Mouse (Mus musculus): Measurements from ENCODE around the gene S100a14. TPM values are rescaled to one million over a fixed set of nuclear protein-coding genes. Genes with fewer than 3 reads are reported as not detected.

S100a14 gene
- polyA plus RNA-seq, 1 experiment = not detected

DNA sequence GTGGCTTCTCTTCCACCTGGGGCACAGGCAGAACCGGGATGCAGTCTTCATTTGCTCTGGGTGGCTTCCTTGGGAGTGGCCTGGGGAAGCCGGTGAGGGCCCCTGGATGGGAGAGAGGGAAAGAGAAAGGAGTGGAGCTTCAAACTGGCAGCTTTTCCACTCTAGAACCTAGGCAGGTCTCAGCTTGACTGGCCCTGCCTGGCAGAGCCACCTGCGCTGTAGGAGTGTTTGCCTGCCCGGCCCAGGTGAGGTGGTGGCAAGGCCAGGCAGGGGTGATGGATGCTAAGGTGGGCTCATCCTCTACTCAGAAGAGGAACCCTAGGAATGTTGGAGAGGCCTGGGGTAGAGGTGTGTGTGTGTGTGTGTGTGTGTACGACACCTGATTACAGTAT is 11.2 kb downstream of the S100a14 start:
- no peak for TF ChIP-seq POLR2A (IDR thresholded peaks at IDR 0.05; ENCODE audit: low read depth, low read length)
- TF ChIP-seq CTCF (IDR thresholded peaks at IDR 0.05; ENCODE audit: borderline replicate concordance, insufficient read depth, low read length) = no peak
- no peak overlapping the region for H3K27ac ChIP-seq (ENCODE audit: insufficient read depth, low read length)
- no peak overlapping the region for H3K4me3 ChIP-seq (ENCODE audit: insufficient read depth, low read length)
- H3K4me1 ChIP-seq (ENCODE audit: control insufficient read depth, insufficient read depth, low read length) = no peaks in the 10 kb centered on the region

DNA sequence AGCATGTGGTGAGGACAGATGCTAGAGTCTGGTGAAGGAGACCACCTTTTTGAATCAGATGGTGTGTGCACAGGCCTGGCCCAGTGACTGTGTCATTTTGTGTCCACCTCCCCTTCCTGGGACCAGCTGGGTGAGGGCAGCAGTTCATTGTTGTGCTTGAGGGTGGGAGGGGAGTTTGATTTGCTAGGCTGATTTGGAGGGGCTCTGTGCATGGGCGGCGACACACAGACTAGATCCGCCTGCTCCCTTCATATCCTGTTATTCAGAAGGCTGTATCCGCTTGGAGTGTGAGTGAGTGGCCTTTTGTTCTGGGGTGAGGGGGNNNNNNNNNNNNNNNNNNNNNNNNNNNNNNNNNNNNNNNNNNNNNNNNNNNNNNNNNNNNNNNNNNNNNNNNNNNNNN is 14.2 kb downstream of the S100a14 start:
- TF ChIP-seq POLR2A (IDR thresholded peaks at IDR 0.05; ENCODE audit: low read depth, low read length) (no peak), CTCF (IDR thresholded peaks at IDR 0.05; ENCODE audit: borderline replicate concordance, insufficient read depth, low read length) (no peak)
- H3K4me1 ChIP-seq (ENCODE audit: control insufficient read depth, insufficient read depth, low read length) = no peaks in the 10 kb centered on the region
- no peak overlapping the region for H3K27ac ChIP-seq (ENCODE audit: insufficient read depth, low read length)
- H3K4me3 ChIP-seq (ENCODE audit: insufficient read depth, low read length) = no peak overlapping the region

DNA sequence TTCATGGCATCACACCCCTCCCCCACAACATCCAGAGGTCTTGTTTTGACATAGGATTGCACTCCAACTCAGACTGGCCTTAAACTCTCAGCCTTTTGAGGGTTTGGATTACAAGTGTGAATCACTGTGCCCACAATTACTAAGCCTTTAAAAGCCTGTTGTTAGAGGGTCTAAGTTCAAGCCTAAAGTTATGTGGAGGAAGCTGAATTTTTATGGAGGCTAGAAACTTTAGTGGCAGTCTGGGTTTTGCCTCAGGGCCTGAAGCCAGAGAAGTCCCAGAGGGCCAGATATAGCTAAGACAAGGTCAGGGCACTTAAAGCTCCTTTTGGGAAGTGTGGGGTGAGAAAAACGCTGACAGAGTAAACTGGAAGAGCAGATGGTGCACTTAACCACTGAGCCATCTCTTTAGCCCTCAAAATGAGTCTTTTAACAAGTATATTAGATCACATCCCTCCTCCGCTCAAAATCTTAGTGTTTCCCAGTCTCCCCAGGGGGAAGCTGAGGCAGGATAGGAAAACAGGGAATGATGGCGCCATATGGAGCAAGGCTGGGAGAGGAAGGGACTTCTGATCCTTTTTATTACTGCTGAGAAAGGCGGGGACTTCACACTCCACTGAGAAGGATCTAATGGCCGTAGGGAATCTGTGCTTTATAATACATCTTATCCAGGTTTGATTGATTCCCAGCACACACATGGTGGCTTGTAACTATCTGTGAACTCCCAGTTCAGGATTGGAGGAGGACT is 23.2 kb downstream of the S100a14 start:
- Histone ChIP-seq H3K27ac (ENCODE audit: insufficient read depth, low read length) (peak overlapping the region; percentile 81), H3K4me3 (ENCODE audit: insufficient read depth, low read length) (no peak overlapping the region), H3K4me1 (ENCODE audit: control insufficient read depth, insufficient read depth, low read length) (peaks cover 9% of the 10 kb centered on the region)
- no peak for TF ChIP-seq POLR2A (IDR thresholded peaks at IDR 0.05; ENCODE audit: low read depth, low read length)
- TF ChIP-seq CTCF (IDR thresholded peaks at IDR 0.05; ENCODE audit: borderline replicate concordance, insufficient read depth, low read length) = no peak

DNA sequence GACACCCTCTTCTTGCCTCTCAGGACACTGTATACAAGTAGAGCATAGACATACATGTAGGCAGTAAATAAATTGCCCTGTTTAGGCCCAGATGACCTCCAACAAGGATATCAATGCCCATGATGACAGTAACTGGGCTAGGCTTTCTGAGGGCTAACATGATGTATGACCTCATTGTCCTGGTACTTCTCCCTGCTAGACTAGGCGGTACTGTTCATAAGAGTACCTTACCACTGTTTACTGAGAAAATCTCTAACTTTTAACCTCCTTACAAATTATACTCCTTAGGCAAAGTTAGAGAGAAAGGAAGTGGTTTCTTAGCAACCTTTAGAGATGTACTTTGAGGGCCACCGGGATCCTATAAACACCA is 23.8 kb downstream of the S100a14 start:
- Histone ChIP-seq H3K27ac (ENCODE audit: insufficient read depth, low read length) (peak overlapping the region; percentile 81), H3K4me1 (ENCODE audit: control insufficient read depth, insufficient read depth, low read length) (peaks cover 9% of the 10 kb centered on the region), H3K4me3 (ENCODE audit: insufficient read depth, low read length) (no peak overlapping the region)
- TF ChIP-seq POLR2A (IDR thresholded peaks at IDR 0.05; ENCODE audit: low read depth, low read length) (no peak), CTCF (IDR thresholded peaks at IDR 0.05; ENCODE audit: borderline replicate concordance, insufficient read depth, low read length) (no peak)

DNA sequence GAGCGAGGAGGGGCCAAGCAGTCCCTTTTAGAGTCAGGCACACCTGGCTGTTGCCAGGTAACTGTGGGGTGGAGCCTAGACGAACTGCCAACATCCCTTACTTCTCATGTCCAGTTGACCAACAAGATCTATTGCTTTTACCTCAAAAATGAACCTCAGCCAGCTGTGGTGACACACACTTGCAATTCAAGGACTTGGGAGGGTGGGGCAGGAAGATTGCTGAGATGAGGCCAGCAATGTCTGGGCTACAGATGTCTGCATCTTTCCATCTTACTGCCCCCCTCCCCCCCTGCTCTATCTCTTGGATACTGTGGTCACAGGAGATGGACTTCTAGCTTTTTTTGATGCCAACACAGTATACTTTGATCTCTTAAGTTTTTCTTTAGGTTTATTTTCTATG is 25.6 kb downstream of the S100a14 start:
- no peak overlapping the region for H3K4me3 ChIP-seq (ENCODE audit: insufficient read depth, low read length)
- H3K27ac ChIP-seq (ENCODE audit: insufficient read depth, low read length) = no peak overlapping the region
- TF ChIP-seq CTCF (IDR thresholded peaks at IDR 0.05; ENCODE audit: borderline replicate concordance, insufficient read depth, low read length) (no peak), POLR2A (IDR thresholded peaks at IDR 0.05; ENCODE audit: low read depth, low read length) (no peak)
- peaks cover 9% of the 10 kb centered on the region for H3K4me1 ChIP-seq (ENCODE audit: control insufficient read depth, insufficient read depth, low read length)

DNA sequence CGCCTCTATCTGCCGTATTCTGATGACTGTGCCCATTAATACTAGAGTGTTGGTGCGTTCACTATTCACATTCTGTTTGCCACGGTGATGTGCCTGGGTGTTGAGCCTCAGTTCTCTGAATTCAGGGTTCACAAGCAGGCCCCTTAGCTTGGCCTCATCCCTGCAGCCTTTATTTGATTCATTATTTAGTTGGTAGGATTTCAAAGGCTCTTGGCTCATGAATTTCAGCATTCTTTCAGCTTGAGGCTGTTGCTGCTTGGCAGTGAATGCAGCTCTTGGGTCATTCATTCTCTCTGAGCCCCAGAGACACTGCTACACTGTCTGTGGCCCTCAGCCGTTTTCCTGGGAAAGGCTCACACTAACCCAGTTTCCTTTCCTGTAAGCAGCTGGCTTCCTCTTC is 29.3 kb downstream of the S100a14 start:
- TF ChIP-seq POLR2A (IDR thresholded peaks at IDR 0.05; ENCODE audit: low read depth, low read length) (no peak), CTCF (IDR thresholded peaks at IDR 0.05; ENCODE audit: borderline replicate concordance, insufficient read depth, low read length) (no peak)
- Histone ChIP-seq H3K27ac (ENCODE audit: insufficient read depth, low read length) (peak overlapping the region; percentile 72; the same call in 1 of the 2 replicates), H3K4me1 (ENCODE audit: control insufficient read depth, insufficient read depth, low read length) (no peaks in the 10 kb centered on the region), H3K4me3 (ENCODE audit: insufficient read depth, low read length) (no peak overlapping the region)

DNA sequence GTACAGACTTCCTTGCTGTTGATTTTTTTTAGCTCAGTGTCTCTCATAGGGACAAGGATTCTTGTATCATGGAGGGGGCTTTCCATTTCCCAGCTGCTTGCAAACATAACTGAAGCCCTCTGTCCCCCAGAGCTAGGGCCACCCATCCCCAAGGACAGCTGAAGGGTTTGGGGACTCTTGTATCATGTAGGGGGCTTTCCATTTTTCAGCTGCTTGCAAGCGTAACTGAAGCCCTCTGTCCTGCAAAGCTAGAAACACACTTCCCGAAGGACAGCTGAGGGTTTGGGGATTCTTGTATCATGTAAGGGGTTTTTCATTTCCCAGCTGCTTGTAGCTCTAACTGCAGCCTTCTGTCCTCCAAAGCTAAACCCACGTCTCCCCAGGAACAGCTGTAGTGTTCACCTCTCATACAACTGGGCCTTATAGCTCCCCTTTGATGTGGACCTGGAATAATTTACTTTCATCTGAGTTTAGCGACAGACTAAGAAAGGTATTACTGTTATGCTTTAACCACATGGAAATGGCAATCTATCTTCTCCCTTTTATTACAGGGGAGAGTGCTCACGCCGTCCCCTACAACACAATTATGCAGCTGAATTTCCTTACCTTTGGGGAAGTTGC is 33.5 kb downstream of the S100a14 start, which contains the start of gene S100a3:
TSS of gene S100a3 (plus strand) at position 571 of the 621 bp plus-strand sequence.
- TF ChIP-seq CTCF (IDR thresholded peaks at IDR 0.05; ENCODE audit: borderline replicate concordance, insufficient read depth, low read length) = no peak
- TF ChIP-seq POLR2A (IDR thresholded peaks at IDR 0.05; ENCODE audit: low read depth, low read length) = no peak
- Histone ChIP-seq H3K27ac (ENCODE audit: insufficient read depth, low read length) (no peak within 1 kb of the TSS), H3K4me3 (ENCODE audit: insufficient read depth, low read length) (no peak within 1 kb of the TSS), H3K4me1 (ENCODE audit: control insufficient read depth, insufficient read depth, low read length) (no peaks in the 10 kb centered on the region)

DNA sequence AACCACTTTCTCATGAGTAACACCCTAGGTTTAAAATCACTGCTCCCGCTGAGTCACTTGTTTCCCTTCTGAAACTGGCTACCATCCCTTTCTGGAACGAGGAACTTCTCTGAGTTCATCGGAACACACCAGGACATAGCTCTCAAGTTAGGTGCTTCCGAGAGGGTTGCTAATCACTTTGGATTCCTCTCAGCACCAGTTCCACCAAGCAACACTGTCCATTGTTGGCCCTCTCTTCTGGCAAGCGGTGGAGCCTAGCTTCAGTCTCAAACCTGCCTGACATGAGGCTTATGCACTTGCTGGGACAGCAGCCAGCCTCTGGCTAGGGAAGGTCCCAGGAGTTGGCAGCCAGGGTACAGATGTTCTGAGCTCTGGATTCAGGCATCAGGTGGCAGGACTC is 48.0 kb downstream of the S100a14 start:
- TF ChIP-seq CTCF (IDR thresholded peaks at IDR 0.05; ENCODE audit: borderline replicate concordance, insufficient read depth, low read length) (no peak), POLR2A (IDR thresholded peaks at IDR 0.05; ENCODE audit: low read depth, low read length) (no peak)
- H3K4me3 ChIP-seq (ENCODE audit: insufficient read depth, low read length) = no peak overlapping the region
- peak overlapping the region; percentile 49 for H3K27ac ChIP-seq (ENCODE audit: insufficient read depth, low read length)
- H3K4me1 ChIP-seq (ENCODE audit: control insufficient read depth, insufficient read depth, low read length) = peaks cover 9% of the 10 kb centered on the region

DNA sequence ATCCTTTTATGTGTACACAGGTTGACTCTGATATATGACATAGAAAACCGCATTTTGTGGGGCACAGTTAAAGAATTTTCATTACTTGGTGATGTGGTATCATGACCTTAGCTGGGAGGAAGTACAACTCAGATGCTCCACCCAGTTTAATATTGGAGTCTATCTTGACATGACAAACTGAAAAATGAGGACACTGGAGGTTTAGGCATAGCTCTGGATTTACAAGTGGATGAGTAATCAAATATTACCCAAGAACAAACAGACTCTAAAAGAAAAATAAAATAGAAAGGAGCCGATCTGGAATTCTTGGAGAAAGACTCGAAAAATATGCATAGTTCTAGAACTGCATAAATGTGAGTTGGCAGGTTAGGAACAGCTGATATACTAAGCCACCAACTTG is 48.7 kb downstream of the S100a14 start:
- TF ChIP-seq POLR2A (IDR thresholded peaks at IDR 0.05; ENCODE audit: low read depth, low read length) (no peak), CTCF (IDR thresholded peaks at IDR 0.05; ENCODE audit: borderline replicate concordance, insufficient read depth, low read length) (no peak)
- Histone ChIP-seq H3K27ac (ENCODE audit: insufficient read depth, low read length) (peak overlapping the region; percentile 64; the same call in 1 of the 2 replicates), H3K4me3 (ENCODE audit: insufficient read depth, low read length) (no peak overlapping the region), H3K4me1 (ENCODE audit: control insufficient read depth, insufficient read depth, low read length) (peaks cover 9% of the 10 kb centered on the region)

DNA sequence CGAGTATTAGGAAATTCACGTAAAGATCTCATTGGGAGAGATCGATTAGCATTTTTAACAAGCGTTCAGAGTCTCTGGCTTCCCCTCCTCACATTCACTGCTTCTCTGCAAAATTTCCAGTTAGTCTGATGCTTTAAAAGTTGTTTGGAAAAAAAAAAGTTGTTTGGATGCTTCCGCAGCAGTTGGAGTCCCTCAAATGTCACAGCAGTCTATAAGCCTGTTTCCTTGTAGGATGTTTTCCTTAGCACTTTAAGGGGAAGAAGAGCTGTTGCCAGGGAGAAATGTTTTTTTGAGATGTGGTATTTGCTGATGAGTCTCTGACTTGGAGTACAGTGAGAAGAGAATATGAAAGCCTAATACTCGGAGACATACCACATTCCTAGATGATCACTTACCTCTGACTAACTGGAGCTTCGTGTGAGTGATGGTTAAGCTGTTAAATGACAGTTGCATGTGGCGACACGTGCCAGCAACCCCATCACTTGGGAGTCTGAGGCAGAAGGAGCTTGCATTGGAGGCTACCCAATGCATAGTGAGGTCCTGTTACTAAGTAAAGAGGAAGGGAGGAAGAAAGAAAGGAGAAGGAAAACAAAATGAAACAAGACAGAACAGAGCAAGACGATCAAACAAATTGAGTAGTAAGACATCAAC is 49.8 kb downstream of the S100a14 start:
- no peak overlapping the region for H3K27ac ChIP-seq (ENCODE audit: insufficient read depth, low read length)
- H3K4me1 ChIP-seq (ENCODE audit: control insufficient read depth, insufficient read depth, low read length) = peaks cover 9% of the 10 kb centered on the region
- TF ChIP-seq CTCF (IDR thresholded peaks at IDR 0.05; ENCODE audit: borderline replicate concordance, insufficient read depth, low read length) (no peak), POLR2A (IDR thresholded peaks at IDR 0.05; ENCODE audit: low read depth, low read length) (no peak)
- H3K4me3 ChIP-seq (ENCODE audit: insufficient read depth, low read length) = no peak overlapping the region

Other genes starting within 250 kb of the S100a14 start
- gene Gatad2b, start 233.7 kb upstream of the S100a14 start, polyA plus RNA-seq (2011; ENCODE audit: insufficient read length, low read depth, missing spikeins) = 63.1 and 70.0 TPM in 2 replicates
- 9.0 and 20.0 TPM in 2 replicates for gene Slc27a3, start 136.9 kb upstream of the S100a14 start, polyA plus RNA-seq (2011; ENCODE audit: insufficient read length, low read depth, missing spikeins)
- 39.5 and 40.0 TPM in 2 replicates for gene Ints3, start 93.2 kb upstream of the S100a14 start, polyA plus RNA-seq (2011; ENCODE audit: insufficient read length, low read depth, missing spikeins)
- 0.18 TPM in 1 of 2 replicates, not detected in the other for gene Npr1, start 61.0 kb upstream of the S100a14 start, polyA plus RNA-seq (2011; ENCODE audit: insufficient read length, low read depth, missing spikeins)
- gene Ilf2, start 50.7 kb upstream of the S100a14 start, polyA plus RNA-seq (2011; ENCODE audit: insufficient read length, low read depth, missing spikeins) = 82.1 and 97.0 TPM in 2 replicates
- gene Snapin, start 35.8 kb upstream of the S100a14 start, polyA plus RNA-seq (2011; ENCODE audit: insufficient read length, low read depth, missing spikeins) = 87.6 and 102 TPM in 2 replicates
- 92.9 and 111 TPM in 2 replicates for gene Chtop, start 17.4 kb upstream of the S100a14 start, polyA plus RNA-seq (2011; ENCODE audit: insufficient read length, low read depth, missing spikeins)
- 27.6 and 37.9 TPM in 2 replicates for gene S100a1, start 12.5 kb upstream of the S100a14 start, polyA plus RNA-seq (2011; ENCODE audit: insufficient read length, low read depth, missing spikeins)
- 38.7 and 60.4 TPM in 2 replicates for gene S100a13, start 12.4 kb upstream of the S100a14 start, polyA plus RNA-seq (2011; ENCODE audit: insufficient read length, low read depth, missing spikeins)
- 40.2 and 49.1 TPM in 2 replicates for gene S100a16, start 10.4 kb downstream of the S100a14 start, polyA plus RNA-seq (2011; ENCODE audit: insufficient read length, low read depth, missing spikeins)
- gene S100a3, start 33.7 kb downstream of the S100a14 start, polyA plus RNA-seq (2011; ENCODE audit: insufficient read length, low read depth, missing spikeins) = 1.7 TPM in 1 of 2 replicates, not detected in the other
- not detected in 2 replicates for gene S100a2, start 63.4 kb downstream of the S100a14 start, polyA plus RNA-seq (2011; ENCODE audit: insufficient read length, low read depth, missing spikeins)
- gene Gm42674, start 75.0 kb downstream of the S100a14 start, polyA plus RNA-seq (2011; ENCODE audit: insufficient read length, low read depth, missing spikeins) = 3.5 TPM in 1 of 2 replicates, not detected in the other
- gene S100a4, start 76.9 kb downstream of the S100a14 start, polyA plus RNA-seq (2011; ENCODE audit: insufficient read length, low read depth, missing spikeins) = 454 and 1,115 TPM in 2 replicates
- not detected in 2 replicates for gene S100a5, start 81.7 kb downstream of the S100a14 start, polyA plus RNA-seq (2011; ENCODE audit: insufficient read length, low read depth, missing spikeins)
- 3,458 and 7,173 TPM in 2 replicates for gene S100a6, start 86.0 kb downstream of the S100a14 start, polyA plus RNA-seq (2011; ENCODE audit: insufficient read length, low read depth, missing spikeins)
- gene S100a7a, start 127.2 kb downstream of the S100a14 start, polyA plus RNA-seq (2011; ENCODE audit: insufficient read length, low read depth, missing spikeins) = 1.9 and 2.2 TPM in 2 replicates
- not detected in 2 replicates for gene S100a8, start 142.1 kb downstream of the S100a14 start, polyA plus RNA-seq (2011; ENCODE audit: insufficient read length, low read depth, missing spikeins)
- gene S100a9, start 168.9 kb downstream of the S100a14 start, polyA plus RNA-seq (2011; ENCODE audit: insufficient read length, low read depth, missing spikeins) = not detected in 2 replicates
- gene Pglyrp4, start 200.1 kb downstream of the S100a14 start, polyA plus RNA-seq (2011; ENCODE audit: insufficient read length, low read depth, missing spikeins) = not detected in 2 replicates